Mouse (Mus musculus): ENCODE data around the gene Dennd5a. TPM values are rescaled to one million over a fixed set of nuclear protein-coding genes. Genes with fewer than 3 reads are reported as not detected.

Dennd5a gene
- polyA plus RNA-seq, 1 experiment, result 223 TPM

- no peak for DNase-seq (ENCODE audit: extremely low spot score in 1 of 2, low spot score in 1 of 2)
Observed at GRCm38 (mm10) chr7:109889300-109889699, 71.0 kb downstream of the Dennd5a start.

- no peak for DNase-seq (ENCODE audit: extremely low spot score in 1 of 2, low spot score in 1 of 2)
Observed at GRCm38 (mm10) chr7:109886249-109886648, 74.0 kb downstream of the Dennd5a start.

GRCm38 (mm10) chr7:109882574-109882973 is 77.7 kb downstream of the Dennd5a start:
- no peak for DNase-seq (ENCODE audit: extremely low spot score in 1 of 2, low spot score in 1 of 2)

- no peak for DNase-seq (ENCODE audit: extremely low spot score in 1 of 2, low spot score in 1 of 2)
Observed at GRCm38 (mm10) chr7:109881561-109882099, 78.6 kb downstream of the Dennd5a start.

GRCm38 (mm10) chr7:109879158-109879557 is 81.1 kb downstream of the Dennd5a start:
- no peak for DNase-seq (ENCODE audit: extremely low spot score in 1 of 2, low spot score in 1 of 2)

- no peak for DNase-seq (ENCODE audit: extremely low spot score in 1 of 2, low spot score in 1 of 2)
Observed at GRCm38 (mm10) chr7:109876085-109876484, 84.2 kb downstream of the Dennd5a start.

GRCm38 (mm10) chr7:109875598-109875997 is 84.7 kb downstream of the Dennd5a start:
- DNase-seq (ENCODE audit: extremely low spot score in 1 of 2, low spot score in 1 of 2), result no peak

GRCm38 (mm10) chr7:109875033-109875432 is 85.2 kb downstream of the Dennd5a start:
- DNase-seq (ENCODE audit: extremely low spot score in 1 of 2, low spot score in 1 of 2), result no peak

GRCm38 (mm10) chr7:109873170-109873569 is 87.1 kb downstream of the Dennd5a start:
- DNase-seq (ENCODE audit: extremely low spot score in 1 of 2, low spot score in 1 of 2), result no peak

GRCm38 (mm10) chr7:109871232-109871631 is 89.0 kb downstream of the Dennd5a start:
- no peak for DNase-seq (ENCODE audit: extremely low spot score in 1 of 2, low spot score in 1 of 2)

- peak in 1 of 2 experiments; percentile 38 for DNase-seq (ENCODE audit: extremely low spot score in 1 of 2, low spot score in 1 of 2)
Observed at GRCm38 (mm10) chr7:109868498-109868897, 91.8 kb downstream of the Dennd5a start.

- DNase-seq (ENCODE audit: extremely low spot score in 1 of 2, low spot score in 1 of 2), result no peak
Observed at GRCm38 (mm10) chr7:109866643-109867042, 93.6 kb downstream of the Dennd5a start.

GRCm38 (mm10) chr7:109865370-109866229 is 94.7 kb downstream of the Dennd5a start, which contains the start of gene Scube2:
Gene Scube2, minus strand, starts transcription at chr7:109865679.
- DNase-seq (ENCODE audit: extremely low spot score in 1 of 2, low spot score in 1 of 2), result no peak

- DNase-seq (ENCODE audit: extremely low spot score in 1 of 2, low spot score in 1 of 2), result no peak
Observed at GRCm38 (mm10) chr7:109863561-109863960, 96.7 kb downstream of the Dennd5a start.

GRCm38 (mm10) chr7:109860162-109860561 is 100.1 kb downstream of the Dennd5a start:
- DNase-seq (ENCODE audit: extremely low spot score in 1 of 2, low spot score in 1 of 2), result no peak

- no peak for DNase-seq (ENCODE audit: extremely low spot score in 1 of 2, low spot score in 1 of 2)
Observed at GRCm38 (mm10) chr7:109859354-109859753, 100.9 kb downstream of the Dennd5a start.

- peak in 1 of 2 experiments; percentile 34 for DNase-seq (ENCODE audit: extremely low spot score in 1 of 2, low spot score in 1 of 2)
Observed at GRCm38 (mm10) chr7:109852752-109853212, 107.5 kb downstream of the Dennd5a start.

- DNase-seq (ENCODE audit: extremely low spot score in 1 of 2, low spot score in 1 of 2), result peak; percentile 27 to 41
Observed at GRCm38 (mm10) chr7:109852017-109852416, 108.3 kb downstream of the Dennd5a start.

- no peak for DNase-seq (ENCODE audit: extremely low spot score in 1 of 2, low spot score in 1 of 2)
Observed at GRCm38 (mm10) chr7:109850531-109850930, 109.7 kb downstream of the Dennd5a start.

- DNase-seq (ENCODE audit: extremely low spot score in 1 of 2, low spot score in 1 of 2), result no peak
Observed at GRCm38 (mm10) chr7:109849750-109850434, 110.4 kb downstream of the Dennd5a start.
